Mouse (Mus musculus): Measurements from ENCODE around the gene Gcnt2. TPM values are rescaled to one million over a fixed set of nuclear protein-coding genes. Genes with fewer than 3 reads are reported as not detected.

The Gcnt2 gene
- polyA plus RNA-seq, 1 experiment from 2014 or later, result 2.3 TPM

DNA sequence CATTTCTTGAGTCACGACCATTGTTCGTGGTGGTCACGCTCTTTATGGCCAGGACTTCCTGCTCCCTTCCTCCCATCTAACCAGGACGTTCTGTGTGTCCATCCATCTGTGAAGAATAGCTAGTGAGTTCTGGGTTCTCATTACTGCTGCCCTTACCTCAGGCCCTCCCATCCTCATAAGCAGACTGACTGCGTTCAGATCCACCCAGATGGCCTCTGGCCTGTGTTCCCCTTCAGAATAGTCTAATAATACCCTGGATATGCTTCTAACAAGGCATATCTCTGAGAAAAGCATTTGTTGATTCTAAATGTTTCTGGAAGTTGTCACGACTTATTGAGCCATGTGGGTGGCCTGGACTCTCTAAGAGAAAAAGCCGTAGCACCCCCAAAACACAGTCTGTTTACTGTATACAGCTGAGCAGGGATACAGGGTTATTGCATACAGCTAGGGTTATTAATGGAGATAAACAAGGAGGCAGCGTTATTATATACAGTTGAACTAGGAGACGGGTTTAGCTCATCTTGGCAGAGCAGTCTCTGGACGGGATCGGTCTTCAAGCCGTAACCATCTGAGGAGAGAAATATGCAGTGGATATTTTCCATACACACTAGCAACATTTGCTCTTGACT is 42.4 kb downstream of the Gcnt2 start:
- ATAC-seq (ENCODE audit: insufficient number of reproducible peaks, low FRiP score, low TSS enrichment, low read depth) (no peak), DNase-seq (ENCODE audit: low spot score) (no peak)
- Histone ChIP-seq H3K4me1 (ENCODE audit: control insufficient read depth, insufficient read depth, low read length) (no peaks in the 10 kb centered on the region), H3K9me3 (ENCODE audit: control insufficient read depth, low read length) (no peaks in the 10 kb centered on the region), H3K4me3 (ENCODE audit: low read depth, low read length) (no peak overlapping the region), H3K36me3 (ENCODE audit: control insufficient read depth, insufficient read depth, low read length) (no peaks in the 10 kb centered on the region), H3K27ac (replicated peaks; ENCODE audit: low read depth, low read length) (no peak overlapping the region), H3K27me3 (ENCODE audit: control insufficient read depth, insufficient read depth, low read length) (no peaks in the 10 kb centered on the region), H3K4me2 (ENCODE audit: low read depth, severe bottlenecking) (no peak overlapping the region), H3K9ac (ENCODE audit: low read length) (no peak overlapping the region)
- 80% methylated on average over 12 of the region's 12 CpGs for WGBS

- no peaks in the 10 kb centered on the region for H3K36me3 ChIP-seq (ENCODE audit: control insufficient read depth, insufficient read depth, low read length)
- no peak overlapping the region for H3K4me3 ChIP-seq (ENCODE audit: low read depth, low read length)
- DNase-seq (ENCODE audit: low spot score), result no peak
- ATAC-seq (ENCODE audit: insufficient number of reproducible peaks, low FRiP score, low TSS enrichment, low read depth), result no peak
- H3K27me3 ChIP-seq (ENCODE audit: control insufficient read depth, insufficient read depth, low read length), result no peaks in the 10 kb centered on the region
- no peaks in the 10 kb centered on the region for H3K4me1 ChIP-seq (ENCODE audit: control insufficient read depth, insufficient read depth, low read length)
- H3K9me3 ChIP-seq (ENCODE audit: control insufficient read depth, low read length), result no peaks in the 10 kb centered on the region
- H3K9ac ChIP-seq (ENCODE audit: low read length), result no peak overlapping the region
- no peak overlapping the region for H3K4me2 ChIP-seq (ENCODE audit: low read depth, severe bottlenecking)
- WGBS, result 87% methylated on average over 7 of the region's 7 CpGs
- no peak overlapping the region for H3K27ac ChIP-seq (replicated peaks; ENCODE audit: low read depth, low read length)
Observed at GRCm38 (mm10) chr13:40904080-40904479, 44.5 kb downstream of the Gcnt2 start.

DNA sequence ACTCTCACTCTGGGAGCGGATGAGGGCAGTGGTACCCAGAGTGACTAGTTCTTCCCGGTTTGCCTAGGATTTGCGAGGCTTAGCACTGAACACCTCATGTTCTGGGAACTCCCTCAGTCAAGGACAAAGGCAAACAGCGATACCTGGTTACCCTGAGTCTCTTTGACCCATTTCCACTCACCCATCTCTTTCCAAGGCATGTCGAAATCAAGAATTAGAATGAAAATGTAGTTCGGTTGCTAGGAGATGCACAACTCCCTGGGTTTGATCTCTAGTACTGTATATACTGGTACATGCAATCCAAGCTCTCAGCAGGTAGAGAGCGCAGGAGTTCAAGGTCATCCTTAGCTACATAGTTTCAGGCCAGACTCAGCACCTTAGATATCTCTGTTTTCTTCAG is 47.0 kb downstream of the Gcnt2 start:
- no peak overlapping the region for H3K4me3 ChIP-seq (ENCODE audit: low read depth, low read length)
- H3K27me3 ChIP-seq (ENCODE audit: control insufficient read depth, insufficient read depth, low read length), result no peaks in the 10 kb centered on the region
- no peaks in the 10 kb centered on the region for H3K36me3 ChIP-seq (ENCODE audit: control insufficient read depth, insufficient read depth, low read length)
- H3K4me2 ChIP-seq (ENCODE audit: low read depth, severe bottlenecking), result no peak overlapping the region
- H3K27ac ChIP-seq (replicated peaks; ENCODE audit: low read depth, low read length), result no peak overlapping the region
- ATAC-seq (ENCODE audit: insufficient number of reproducible peaks, low FRiP score, low TSS enrichment, low read depth) (no peak), DNase-seq (ENCODE audit: low spot score) (no peak)
- H3K4me1 ChIP-seq (ENCODE audit: control insufficient read depth, insufficient read depth, low read length), result no peaks in the 10 kb centered on the region
- no peak overlapping the region for H3K9ac ChIP-seq (ENCODE audit: low read length)
- WGBS, result 86% methylated on average over 7 of the region's 7 CpGs
- H3K9me3 ChIP-seq (ENCODE audit: control insufficient read depth, low read length), result no peaks in the 10 kb centered on the region

DNA sequence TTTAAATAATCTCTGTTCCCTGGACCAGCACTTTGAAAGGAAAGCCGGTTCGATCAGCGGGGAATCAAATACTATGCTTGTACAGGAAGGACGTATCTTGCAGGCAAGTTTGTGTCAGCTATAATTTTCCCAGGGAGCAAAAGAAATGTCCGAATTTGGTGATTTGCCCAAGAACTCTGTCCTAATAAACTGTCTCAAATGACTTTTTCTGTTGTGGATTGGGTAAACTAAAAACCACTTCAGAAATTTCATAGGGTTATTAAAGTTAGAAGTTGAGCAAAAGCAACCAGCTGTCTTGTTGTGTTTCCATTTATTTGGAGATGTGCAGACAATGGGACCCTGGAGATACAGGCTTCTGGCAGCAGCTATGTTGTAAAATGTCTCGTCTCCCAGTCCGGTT is 47.7 kb downstream of the Gcnt2 start:
- 73% methylated on average over 7 of the region's 7 CpGs for WGBS
- Histone ChIP-seq H3K27me3 (ENCODE audit: control insufficient read depth, insufficient read depth, low read length) (no peaks in the 10 kb centered on the region), H3K4me3 (ENCODE audit: low read depth, low read length) (no peak overlapping the region), H3K4me2 (ENCODE audit: low read depth, severe bottlenecking) (no peak overlapping the region), H3K9me3 (ENCODE audit: control insufficient read depth, low read length) (no peaks in the 10 kb centered on the region), H3K27ac (replicated peaks; ENCODE audit: low read depth, low read length) (no peak overlapping the region), H3K4me1 (ENCODE audit: control insufficient read depth, insufficient read depth, low read length) (no peaks in the 10 kb centered on the region), H3K9ac (ENCODE audit: low read length) (no peak overlapping the region), H3K36me3 (ENCODE audit: control insufficient read depth, insufficient read depth, low read length) (no peaks in the 10 kb centered on the region)
- DNase-seq (ENCODE audit: low spot score) (no peak), ATAC-seq (ENCODE audit: insufficient number of reproducible peaks, low FRiP score, low TSS enrichment, low read depth) (no peak)

DNA sequence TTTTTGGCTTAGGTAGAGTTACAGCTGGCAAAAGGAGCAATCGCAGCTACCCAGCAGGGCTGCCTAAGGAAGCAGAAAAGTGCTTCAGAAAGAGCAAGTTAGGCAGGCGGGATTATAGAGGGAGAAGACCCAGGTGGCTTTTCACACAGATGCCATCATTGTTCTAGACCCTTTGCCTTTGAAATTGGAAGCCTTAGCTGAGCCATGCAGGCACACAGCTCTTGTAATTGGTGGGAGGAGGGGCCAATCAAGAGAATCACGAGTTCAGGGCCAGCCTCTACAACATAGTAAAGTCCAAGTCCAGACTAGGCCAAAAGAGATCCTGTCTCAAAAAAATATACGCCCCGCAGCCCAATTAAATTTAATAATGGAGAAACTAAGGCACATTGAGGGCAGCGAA is 48.5 kb downstream of the Gcnt2 start:
- Histone ChIP-seq H3K4me2 (ENCODE audit: low read depth, severe bottlenecking) (no peak overlapping the region), H3K27me3 (ENCODE audit: control insufficient read depth, insufficient read depth, low read length) (no peaks in the 10 kb centered on the region), H3K27ac (replicated peaks; ENCODE audit: low read depth, low read length) (no peak overlapping the region), H3K9ac (ENCODE audit: low read length) (no peak overlapping the region), H3K9me3 (ENCODE audit: control insufficient read depth, low read length) (no peaks in the 10 kb centered on the region), H3K4me3 (ENCODE audit: low read depth, low read length) (no peak overlapping the region), H3K36me3 (ENCODE audit: control insufficient read depth, insufficient read depth, low read length) (no peaks in the 10 kb centered on the region), H3K4me1 (ENCODE audit: control insufficient read depth, insufficient read depth, low read length) (no peaks in the 10 kb centered on the region)
- ATAC-seq (ENCODE audit: insufficient number of reproducible peaks, low FRiP score, low TSS enrichment, low read depth) (no peak), DNase-seq (ENCODE audit: low spot score) (no peak)
- 64% methylated on average over 6 of the region's 6 CpGs for WGBS

- Histone ChIP-seq H3K4me1 (ENCODE audit: control insufficient read depth, insufficient read depth, low read length) (no peaks in the 10 kb centered on the region), H3K27me3 (ENCODE audit: control insufficient read depth, insufficient read depth, low read length) (no peaks in the 10 kb centered on the region), H3K9ac (ENCODE audit: low read length) (no peak overlapping the region), H3K9me3 (ENCODE audit: control insufficient read depth, low read length) (no peaks in the 10 kb centered on the region), H3K27ac (replicated peaks; ENCODE audit: low read depth, low read length) (no peak overlapping the region), H3K4me2 (ENCODE audit: low read depth, severe bottlenecking) (no peak overlapping the region), H3K36me3 (ENCODE audit: control insufficient read depth, insufficient read depth, low read length) (no peaks in the 10 kb centered on the region), H3K4me3 (ENCODE audit: low read depth, low read length) (no peak overlapping the region)
- 79% methylated on average over 8 of the region's 8 CpGs for WGBS
- ATAC-seq (ENCODE audit: insufficient number of reproducible peaks, low FRiP score, low TSS enrichment, low read depth) (no peak), DNase-seq (ENCODE audit: low spot score) (no peak)
Observed at GRCm38 (mm10) chr13:40909060-40909459, 49.5 kb downstream of the Gcnt2 start.

GRCm38 (mm10) chr13:40910047-40910446 is 50.5 kb downstream of the Gcnt2 start:
- H3K4me2 ChIP-seq (ENCODE audit: low read depth, severe bottlenecking), result no peak overlapping the region
- H3K4me3 ChIP-seq (ENCODE audit: low read depth, low read length), result no peak overlapping the region
- DNase-seq (ENCODE audit: low spot score) (no peak), ATAC-seq (ENCODE audit: insufficient number of reproducible peaks, low FRiP score, low TSS enrichment, low read depth) (no peak)
- H3K36me3 ChIP-seq (ENCODE audit: control insufficient read depth, insufficient read depth, low read length), result no peaks in the 10 kb centered on the region
- H3K9ac ChIP-seq (ENCODE audit: low read length), result no peak overlapping the region
- WGBS, result 94% methylated on average over 6 of the region's 6 CpGs
- no peak overlapping the region for H3K27ac ChIP-seq (replicated peaks; ENCODE audit: low read depth, low read length)
- no peaks in the 10 kb centered on the region for H3K9me3 ChIP-seq (ENCODE audit: control insufficient read depth, low read length)
- no peaks in the 10 kb centered on the region for H3K27me3 ChIP-seq (ENCODE audit: control insufficient read depth, insufficient read depth, low read length)
- H3K4me1 ChIP-seq (ENCODE audit: control insufficient read depth, insufficient read depth, low read length), result no peaks in the 10 kb centered on the region

DNA sequence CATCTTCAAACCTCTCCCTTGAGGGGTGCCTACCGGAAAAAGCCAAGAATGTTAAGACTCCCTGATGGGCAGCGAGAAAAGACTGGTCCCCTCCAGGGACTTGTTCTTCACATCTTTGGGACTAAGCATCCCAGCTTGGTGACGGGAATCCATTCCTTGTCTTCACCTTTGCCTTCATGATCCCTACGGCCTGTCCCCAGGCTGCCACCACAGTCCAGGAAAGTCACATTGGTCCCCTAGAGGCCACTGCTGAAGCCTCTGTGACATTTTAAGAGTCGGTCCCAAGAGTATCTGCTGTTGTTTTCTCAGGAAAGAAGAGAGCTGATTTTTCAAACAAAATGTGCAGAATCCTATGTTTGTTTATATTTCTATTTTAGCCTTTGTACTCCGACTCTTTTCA is 52.4 kb downstream of the Gcnt2 start:
- Histone ChIP-seq H3K4me1 (ENCODE audit: control insufficient read depth, insufficient read depth, low read length) (peaks cover 5% of the 10 kb centered on the region; the same call in 1 of the 2 replicates), H3K27ac (replicated peaks; ENCODE audit: low read depth, low read length) (no peak overlapping the region), H3K36me3 (ENCODE audit: control insufficient read depth, insufficient read depth, low read length) (no peaks in the 10 kb centered on the region), H3K27me3 (ENCODE audit: control insufficient read depth, insufficient read depth, low read length) (no peaks in the 10 kb centered on the region), H3K9ac (ENCODE audit: low read length) (no peak overlapping the region), H3K9me3 (ENCODE audit: control insufficient read depth, low read length) (no peaks in the 10 kb centered on the region), H3K4me2 (ENCODE audit: low read depth, severe bottlenecking) (no peak overlapping the region), H3K4me3 (ENCODE audit: low read depth, low read length) (no peak overlapping the region)
- ATAC-seq (ENCODE audit: insufficient number of reproducible peaks, low FRiP score, low TSS enrichment, low read depth) (no peak), DNase-seq (ENCODE audit: low spot score) (no peak)
- 93% methylated on average over 6 of the region's 6 CpGs for WGBS

DNA sequence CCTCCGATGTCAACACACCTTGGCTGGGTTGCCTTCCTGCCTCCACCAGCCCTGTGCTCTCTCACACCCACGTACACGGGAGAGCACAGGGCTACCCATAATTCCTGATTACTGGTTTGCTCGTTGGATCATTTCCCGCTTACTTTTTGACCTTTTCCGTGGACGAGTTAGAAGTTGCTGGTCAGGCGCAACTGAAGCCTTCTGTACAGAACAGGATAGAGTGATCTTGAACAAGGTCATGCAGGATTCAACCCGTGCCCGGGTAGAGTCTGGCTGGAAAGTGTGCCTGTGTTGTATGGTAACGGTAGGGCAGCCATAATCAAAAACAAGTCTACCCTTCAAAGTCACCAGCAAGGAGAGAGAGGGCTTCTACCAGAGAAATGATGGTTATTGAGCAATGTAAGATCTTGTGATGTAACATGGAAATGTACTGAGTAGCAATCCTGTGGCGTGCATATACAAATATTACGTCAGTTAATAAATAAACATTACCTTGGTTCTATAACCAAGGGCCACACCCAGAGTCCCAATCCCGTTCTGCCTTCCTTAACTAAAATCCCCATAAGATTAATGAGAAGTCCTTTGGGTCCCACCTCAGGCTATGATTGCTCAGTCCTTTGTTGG is 54.0 kb downstream of the Gcnt2 start:
- Histone ChIP-seq H3K4me2 (ENCODE audit: low read depth, severe bottlenecking) (no peak overlapping the region), H3K36me3 (ENCODE audit: control insufficient read depth, insufficient read depth, low read length) (no peaks in the 10 kb centered on the region), H3K4me1 (ENCODE audit: control insufficient read depth, insufficient read depth, low read length) (peaks cover 8% of the 10 kb centered on the region; the same call in 1 of the 2 replicates), H3K9me3 (ENCODE audit: control insufficient read depth, low read length) (no peaks in the 10 kb centered on the region), H3K9ac (ENCODE audit: low read length) (no peak overlapping the region), H3K27me3 (ENCODE audit: control insufficient read depth, insufficient read depth, low read length) (peaks cover 3% of the 10 kb centered on the region; the same call in 1 of the 2 replicates), H3K4me3 (ENCODE audit: low read depth, low read length) (no peak overlapping the region), H3K27ac (replicated peaks; ENCODE audit: low read depth, low read length) (no peak overlapping the region)
- 89% methylated on average over 14 of the region's 14 CpGs for WGBS
- ATAC-seq (ENCODE audit: insufficient number of reproducible peaks, low FRiP score, low TSS enrichment, low read depth) (no peak), DNase-seq (ENCODE audit: low spot score) (no peak)

All from limb, embryonic 11.5 days (tissue).